Mouse (Mus musculus) myocyte (in vitro differentiated cells): ENCODE results near the gene Cep170. TPM values are rescaled to one million over a fixed set of nuclear protein-coding genes. Genes with fewer than 3 reads are reported as not detected.

Experiments used
- H3K27me3 ChIP-seq: one replicate; pipeline ENCODE4 v1.6.1; 2011; ENCODE audit not compliant: control insufficient read depth, insufficient read depth, insufficient read length
- H3K36me3 ChIP-seq: one replicate; pipeline ENCODE4 v1.6.1; 2011; ENCODE audit not compliant: control insufficient read depth, insufficient read depth
- H3K4me2 ChIP-seq: one replicate; pipeline ENCODE4 v1.6.1; 2011; ENCODE audit warnings: low read depth, control low read depth
- H3K4me3 ChIP-seq: one replicate; pipeline ENCODE4 v1.5.1; 2011; ENCODE audit warnings: mild to moderate bottlenecking, control low read depth, moderate library complexity
- H3K79me2 ChIP-seq: one replicate; pipeline ENCODE4 v1.6.1; 2011; ENCODE audit not compliant: control insufficient read depth, insufficient read depth
- H3ac ChIP-seq: one replicate; pipeline ENCODE4 v1.6.1; 2011; ENCODE audit not compliant: control insufficient read depth, insufficient read length
- CEBPB ChIP-seq: IDR thresholded peaks from 2 replicates; pipeline ENCODE4 v1.6.1; 2011; ENCODE audit warnings: mild to moderate bottlenecking, moderate library complexity; ENCODE audit not compliant: poor library complexity, insufficient read depth, severe bottlenecking
- E2F4 ChIP-seq: IDR thresholded peaks from one replicate; pipeline ENCODE4 v1.6.1; 2011; ENCODE audit warnings: mild to moderate bottlenecking, control low read depth, moderate library complexity; ENCODE audit not compliant: insufficient read depth
- MAX ChIP-seq: IDR thresholded peaks from one replicate; pipeline ENCODE4 v1.6.1; 2011; ENCODE audit warnings: low read depth, mild to moderate bottlenecking, control low read depth
- MYOD1 ChIP-seq, 3 experiments: IDR thresholded peaks; one replicate each; pipeline ENCODE4 v1.6.1; 2011; ENCODE audit warnings: control low read depth in 2 of 3, low read depth in 2 of 3, mild to moderate bottlenecking in 2 of 3, moderate library complexity in 1 of 3; ENCODE audit not compliant: insufficient read length in 2 of 3, control insufficient read depth in 1 of 3
- MYOG ChIP-seq, 3 experiments: IDR thresholded peaks; one replicate each; pipeline ENCODE4 v1.6.1; 2011; ENCODE audit warnings: control low read depth in 2 of 3, low read depth in 2 of 3, mild to moderate bottlenecking in 2 of 3; ENCODE audit not compliant: insufficient read length in 2 of 3, control insufficient read depth in 1 of 3, insufficient read depth in 1 of 3
- POLR2A ChIP-seq: IDR thresholded peaks from one replicate; pipeline ENCODE4 v1.6.1; 2011; ENCODE audit warnings: low read depth, mild to moderate bottlenecking, control low read depth, moderate library complexity; ENCODE audit not compliant: insufficient read length
- POLR2AphosphoS2 ChIP-seq: IDR thresholded peaks from one replicate; pipeline ENCODE4 v1.6.1; 2011; ENCODE audit warnings: low read depth, control low read depth; ENCODE audit not compliant: insufficient read length
- REST ChIP-seq: IDR thresholded peaks from one replicate; pipeline ENCODE4 v1.6.1; 2011; ENCODE audit warnings: mild to moderate bottlenecking, control low read depth, moderate library complexity; ENCODE audit not compliant: insufficient read depth, insufficient read length
- SRF ChIP-seq: IDR thresholded peaks from one replicate; pipeline ENCODE4 v1.6.1; 2011; ENCODE audit warnings: low read depth; ENCODE audit not compliant: control insufficient read depth, insufficient read length
- TCF12 ChIP-seq: IDR thresholded peaks from one replicate; pipeline ENCODE4 v1.6.1; 2011; ENCODE audit warnings: mild to moderate bottlenecking, control low read depth; ENCODE audit not compliant: poor library complexity, insufficient read depth, severe bottlenecking
- TCF3 ChIP-seq: IDR thresholded peaks from one replicate; pipeline ENCODE4 v1.6.1; 2011; ENCODE audit warnings: low read depth, control low read depth; ENCODE audit not compliant: insufficient read length
- USF1 ChIP-seq: IDR thresholded peaks from one replicate; pipeline ENCODE4 v1.6.1; 2011; ENCODE audit warnings: low read depth, mild to moderate bottlenecking, control low read depth, moderate library complexity
- polyA plus RNA-seq: library from polyadenylated mRNA; unstranded; fragments of >200 nt; fragmentation: generic; extraction: Trizol; gene quantifications from one replicate; pipeline ENCODE4 v1.2.1, GENCODE M21; 2012; ENCODE audit warnings: missing spikeins

Cep170 gene
- polyA plus RNA-seq, 1 experiment = 15.4 TPM

DNA sequence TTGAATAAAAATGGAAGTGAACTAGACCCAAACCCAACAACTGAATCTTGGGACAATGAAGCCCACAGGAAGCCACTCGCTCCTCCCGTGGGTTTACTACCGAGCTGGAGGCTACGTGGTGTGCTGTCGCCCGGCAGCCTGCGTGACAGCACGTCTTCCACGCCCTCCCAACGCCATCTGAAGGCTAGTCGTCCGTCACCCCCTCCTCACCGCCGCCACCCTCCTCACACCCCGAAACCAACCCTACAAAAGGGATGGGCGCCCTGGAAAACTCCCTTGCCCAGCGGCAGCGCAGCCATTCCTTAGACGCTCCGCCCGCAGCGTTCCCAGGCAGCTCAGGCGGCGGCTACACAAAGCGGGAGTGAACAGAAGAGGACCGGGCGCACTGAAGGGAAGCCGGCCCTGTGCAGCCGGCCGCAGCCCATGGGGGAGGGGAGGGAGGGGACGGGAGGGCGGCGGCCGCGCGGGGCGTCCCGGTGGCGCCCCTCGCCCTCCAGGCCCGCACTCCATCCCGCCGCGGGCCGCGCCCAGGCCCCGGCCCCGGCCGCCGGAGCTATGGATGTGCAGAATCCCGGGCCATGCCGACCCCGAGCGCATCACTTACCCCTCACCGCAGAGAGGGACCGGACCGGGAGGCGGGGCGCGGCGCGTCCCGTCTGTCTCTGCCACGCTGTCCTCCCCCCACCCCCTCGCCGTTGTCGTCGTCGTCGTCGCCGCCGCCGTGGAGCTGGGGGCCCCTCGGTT is 403 bp downstream of the Cep170 start:
- Histone ChIP-seq H3K4me2 (peak overlapping the region; percentile 86), H3K36me3 (no peaks in the 10 kb centered on the region), H3ac (peak overlapping the region; percentile 85), H3K4me3 (peak overlapping the region; percentile 79), H3K79me2 (peaks cover 70% of the 10 kb centered on the region), H3K27me3 (no peaks in the 10 kb centered on the region)
- no peak for TF ChIP-seq MAX
- no peak for TF ChIP-seq E2F4
- TF ChIP-seq POLR2AphosphoS2 = peak; percentile 80
- peak in 1 of 3 experiments; percentile 9 for TF ChIP-seq MYOD1 (IDR thresholded peaks at IDR 0.05; ENCODE audit: control insufficient read depth in 1 of 3, insufficient read length in 2 of 3, low read depth in 2 of 3)
- TF ChIP-seq POLR2A = peak; percentile 76
- no peak for TF ChIP-seq SRF
- peak in 1 of 3 experiments; percentile 8 for TF ChIP-seq MYOG (IDR thresholded peaks at IDR 0.05; ENCODE audit: control insufficient read depth in 1 of 3, insufficient read depth in 1 of 3, insufficient read length in 2 of 3, low read depth in 2 of 3)

DNA sequence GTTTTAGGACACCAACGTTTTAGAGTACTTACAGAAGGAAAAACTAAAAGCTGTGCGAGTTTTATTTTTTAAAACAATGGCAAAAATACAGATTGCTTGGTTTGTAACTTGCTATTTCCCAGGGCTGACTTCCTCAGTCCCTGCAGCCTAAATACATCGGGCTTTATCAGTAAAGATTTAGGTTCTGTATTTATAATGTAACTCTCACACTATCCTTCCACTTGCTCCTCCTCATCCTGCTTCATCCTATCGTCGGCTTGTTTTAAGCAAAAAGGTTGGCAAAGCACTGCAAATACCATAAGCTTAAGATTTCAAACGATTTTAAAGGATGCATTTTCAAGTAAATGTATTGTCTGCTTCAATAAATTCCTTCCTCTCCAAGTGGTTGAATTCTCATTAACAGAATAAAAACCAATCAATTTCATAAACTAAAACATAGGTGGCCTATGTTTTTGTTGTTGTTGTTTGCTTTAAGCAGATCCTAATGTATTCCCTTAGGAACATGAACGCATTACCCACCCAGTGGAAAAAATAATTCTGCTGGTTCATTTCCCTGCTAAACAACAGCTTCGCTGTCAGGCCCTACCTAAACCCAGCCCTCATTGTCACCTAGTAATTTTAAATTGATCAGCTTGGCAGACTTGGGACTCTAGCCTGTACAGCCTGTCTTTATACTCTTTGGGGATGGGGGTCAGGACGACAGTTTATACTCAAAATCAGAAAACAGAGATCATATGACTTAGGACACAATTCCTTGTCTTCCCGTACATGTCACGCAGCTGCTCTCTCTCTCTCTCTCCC is 1.2 kb downstream of the Cep170 start:
- H3K27me3 ChIP-seq = no peaks in the 10 kb centered on the region
- H3K36me3 ChIP-seq = no peaks in the 10 kb centered on the region
- H3K79me2 ChIP-seq = peaks cover 77% of the 10 kb centered on the region
- peak overlapping the region; percentile 79 for H3K4me3 ChIP-seq
- peak overlapping the region; percentile 85 for H3ac ChIP-seq
- peak overlapping the region; percentile 86 for H3K4me2 ChIP-seq
- TF ChIP-seq MYOG (IDR thresholded peaks at IDR 0.05; ENCODE audit: control insufficient read depth in 1 of 3, insufficient read depth in 1 of 3, insufficient read length in 2 of 3, low read depth in 2 of 3) = no peak
- no peak for TF ChIP-seq SRF
- TF ChIP-seq POLR2A = no peak
- TF ChIP-seq REST = no peak
- TF ChIP-seq USF1 = no peak
- no peak for TF ChIP-seq TCF3
- no peak for TF ChIP-seq E2F4
- no peak for TF ChIP-seq MAX
- TF ChIP-seq MYOD1 (IDR thresholded peaks at IDR 0.05; ENCODE audit: control insufficient read depth in 1 of 3, insufficient read length in 2 of 3, low read depth in 2 of 3) = no peak
- TF ChIP-seq POLR2AphosphoS2 = no peak
- no peak for TF ChIP-seq TCF12
- TF ChIP-seq CEBPB = no peak

DNA sequence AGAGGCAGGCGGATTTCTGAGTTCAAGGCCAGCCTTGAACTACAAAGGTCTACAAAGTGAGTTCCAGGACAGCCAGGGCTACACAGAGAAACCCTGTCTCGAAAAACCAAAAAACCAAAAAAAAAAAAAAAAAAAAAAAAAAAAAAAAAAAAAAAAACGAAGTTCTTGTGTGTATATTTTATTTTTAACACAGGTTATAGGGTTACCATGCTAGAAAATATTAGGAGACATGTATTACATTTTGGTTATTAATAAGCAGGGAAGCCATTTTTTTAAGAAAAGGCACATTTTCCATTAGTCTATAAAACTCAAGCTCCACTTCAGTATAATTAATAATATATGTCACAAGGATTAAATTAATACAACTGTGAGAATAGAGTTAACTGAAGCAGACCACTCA is 2.0 kb downstream of the Cep170 start:
- Histone ChIP-seq H3K4me3 (peak overlapping the region; percentile 79), H3K79me2 (peaks cover 83% of the 10 kb centered on the region), H3K27me3 (no peaks in the 10 kb centered on the region), H3K36me3 (no peaks in the 10 kb centered on the region), H3ac (no peak overlapping the region), H3K4me2 (peak overlapping the region; percentile 86)
- TF ChIP-seq REST (no peak), SRF (no peak), MAX (no peak), MYOG (IDR thresholded peaks at IDR 0.05; ENCODE audit: control insufficient read depth in 1 of 3, insufficient read depth in 1 of 3, insufficient read length in 2 of 3, low read depth in 2 of 3) (no peak), CEBPB (no peak), E2F4 (no peak), USF1 (no peak), MYOD1 (IDR thresholded peaks at IDR 0.05; ENCODE audit: control insufficient read depth in 1 of 3, insufficient read length in 2 of 3, low read depth in 2 of 3) (no peak)

DNA sequence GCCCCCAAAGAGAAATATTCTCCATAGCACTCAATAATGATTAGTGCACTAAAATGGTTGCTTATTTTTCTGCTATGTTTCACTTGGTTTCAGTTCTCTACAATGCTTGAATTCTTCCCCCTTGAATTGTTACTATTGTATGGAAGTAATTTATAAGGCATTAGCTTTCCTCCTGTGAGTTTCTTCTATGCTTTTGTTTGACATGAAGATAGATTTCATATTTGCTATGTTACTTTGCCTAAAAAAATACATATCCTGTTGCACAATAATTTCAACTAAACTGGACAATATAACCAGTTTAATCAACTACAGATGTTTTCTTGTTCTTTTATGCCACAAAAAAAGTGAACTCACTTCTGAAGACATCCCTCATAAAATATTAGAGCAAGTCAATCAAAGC is 3.7 kb downstream of the Cep170 start:
- H3K4me2 ChIP-seq = peak overlapping the region; percentile 86
- H3K36me3 ChIP-seq = no peaks in the 10 kb centered on the region
- no peak overlapping the region for H3ac ChIP-seq
- H3K27me3 ChIP-seq = no peaks in the 10 kb centered on the region
- no peak overlapping the region for H3K4me3 ChIP-seq
- peaks cover 83% of the 10 kb centered on the region for H3K79me2 ChIP-seq
- TF ChIP-seq REST (no peak), CEBPB (0 out of 2 replicates have a peak, but pooled peaks have one; percentile 10)

DNA sequence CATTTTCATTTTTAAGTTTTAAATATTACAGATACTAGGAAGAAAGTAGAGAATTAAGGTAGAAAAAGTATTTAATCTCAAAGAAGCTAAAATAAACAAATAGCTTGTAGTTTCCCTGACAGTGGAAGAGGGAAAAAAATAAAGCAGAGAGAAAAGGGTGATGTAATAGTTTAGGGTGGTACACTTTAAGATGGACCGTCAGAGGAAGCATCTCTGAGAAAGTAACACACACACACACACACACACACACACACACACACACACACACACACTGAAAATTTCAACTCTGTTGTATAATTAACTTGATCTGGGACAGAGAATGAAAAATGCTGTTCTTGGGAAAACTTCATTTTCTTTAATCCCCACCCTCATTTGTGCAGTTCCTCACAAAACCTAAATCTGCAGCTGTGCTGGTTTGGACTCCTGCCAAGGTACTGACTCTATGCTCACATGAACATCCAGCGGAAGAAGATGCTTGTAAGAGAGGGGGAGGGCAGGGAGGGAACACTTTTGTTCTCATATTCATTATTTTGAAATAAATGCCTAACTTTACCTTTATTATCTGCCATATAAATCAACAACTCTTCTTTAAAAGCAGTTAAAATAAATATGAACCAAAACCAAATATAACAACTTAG is 13.0 kb downstream of the Cep170 start:
- H3K36me3 ChIP-seq = no peaks in the 10 kb centered on the region
- peak overlapping the region; percentile 63 for H3K4me2 ChIP-seq
- no peak overlapping the region for H3ac ChIP-seq
- no peak overlapping the region for H3K4me3 ChIP-seq
- no peaks in the 10 kb centered on the region for H3K27me3 ChIP-seq
- peaks cover 93% of the 10 kb centered on the region for H3K79me2 ChIP-seq
- TF ChIP-seq MYOG (IDR thresholded peaks at IDR 0.05; ENCODE audit: control insufficient read depth in 1 of 3, insufficient read depth in 1 of 3, insufficient read length in 2 of 3, low read depth in 2 of 3) (no peak), TCF12 (peak; percentile 60), MYOD1 (IDR thresholded peaks at IDR 0.05; ENCODE audit: control insufficient read depth in 1 of 3, insufficient read length in 2 of 3, low read depth in 2 of 3) (peak in 2 of 3 experiments; percentile 52 to 60), E2F4 (no peak), MAX (no peak), USF1 (peak; percentile 52), SRF (no peak), CEBPB (0 out of 2 replicates have a peak, but pooled peaks have one; percentile 3)
